Mouse (Mus musculus) cortical plate, adult 2 months (tissue): ENCODE measurements around the gene Ndrg3.

Experiments used
- CTCF ChIP-seq: fragments of 200-500 bp; IDR thresholded peaks from 2 replicates; pipeline ENCODE4 v1.5.1; 2011; ENCODE audit warnings: mild to moderate bottlenecking, control low read depth, low read length; ENCODE audit not compliant: insufficient read depth; ENCODE audit errors: extremely low read depth
- POLR2A ChIP-seq: fragments of 200-500 bp; IDR thresholded peaks from 2 replicates; pipeline ENCODE4 v1.6.1; 2011; ENCODE audit warnings: mild to moderate bottlenecking, low read length, control low read depth; ENCODE audit not compliant: insufficient read depth; ENCODE audit errors: extremely low read depth

- TF ChIP-seq CTCF (no peak), POLR2A (no peak)
Observed at GRCm38 (mm10) chr2:156963891-156964290, 28.0 kb downstream of the Ndrg3 start.
